Mouse (Mus musculus): ENCODE data around the gene Ttc39b. TPM values are rescaled to one million over a fixed set of nuclear protein-coding genes. Genes with fewer than 3 reads are reported as not detected.

The Ttc39b gene
- polyA plus RNA-seq, 1 experiment from 2014 or later = 4.0 TPM

DNA sequence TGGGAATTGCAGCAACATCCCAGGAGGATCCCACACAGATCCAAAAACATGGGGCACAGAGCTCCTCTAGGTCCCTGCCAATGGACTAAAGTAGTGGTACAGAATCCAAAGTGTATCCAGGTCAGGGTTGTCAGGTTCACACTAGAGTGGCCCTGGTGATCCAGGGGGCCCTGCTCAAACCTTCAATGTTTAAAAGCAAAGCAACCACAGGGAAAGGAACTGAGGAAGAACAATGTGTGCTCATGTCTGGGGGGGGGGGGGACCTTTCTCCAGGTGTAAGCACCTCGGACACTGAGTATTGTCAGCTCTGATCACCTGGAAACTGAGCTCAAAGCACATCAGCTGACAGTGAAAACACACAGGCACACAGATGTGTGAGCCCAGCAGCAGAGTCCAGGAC, 108.3 kb downstream of the Ttc39b start:
- Histone ChIP-seq H3K9ac (ENCODE audit: low read length) (0 out of 2 replicates have a peak overlapping the region, but pooled peaks have one; percentile 16), H3K4me2 (ENCODE audit: low read depth, low read length) (no peak overlapping the region), H3K27me3 (ENCODE audit: control insufficient read depth, insufficient read depth, low read depth, low read length) (no peaks in the 10 kb centered on the region), H3K4me1 (replicated peaks; ENCODE audit: control insufficient read depth, insufficient read depth, low read length) (peaks cover 11% of the 10 kb centered on the region), H3K27ac (ENCODE audit: low read length) (peak overlapping the region; percentile 91), H3K4me3 (ENCODE audit: low read length) (no peak overlapping the region), H3K9me3 (ENCODE audit: control insufficient read depth, low read length) (no peaks in the 10 kb centered on the region), H3K36me3 (ENCODE audit: control insufficient read depth, insufficient read depth, low read length) (no peaks in the 10 kb centered on the region)
- WGBS = 44% methylated on average over 1 of the region's 1 CpGs
- no peak for ATAC-seq (ENCODE audit: low read depth)

DNA sequence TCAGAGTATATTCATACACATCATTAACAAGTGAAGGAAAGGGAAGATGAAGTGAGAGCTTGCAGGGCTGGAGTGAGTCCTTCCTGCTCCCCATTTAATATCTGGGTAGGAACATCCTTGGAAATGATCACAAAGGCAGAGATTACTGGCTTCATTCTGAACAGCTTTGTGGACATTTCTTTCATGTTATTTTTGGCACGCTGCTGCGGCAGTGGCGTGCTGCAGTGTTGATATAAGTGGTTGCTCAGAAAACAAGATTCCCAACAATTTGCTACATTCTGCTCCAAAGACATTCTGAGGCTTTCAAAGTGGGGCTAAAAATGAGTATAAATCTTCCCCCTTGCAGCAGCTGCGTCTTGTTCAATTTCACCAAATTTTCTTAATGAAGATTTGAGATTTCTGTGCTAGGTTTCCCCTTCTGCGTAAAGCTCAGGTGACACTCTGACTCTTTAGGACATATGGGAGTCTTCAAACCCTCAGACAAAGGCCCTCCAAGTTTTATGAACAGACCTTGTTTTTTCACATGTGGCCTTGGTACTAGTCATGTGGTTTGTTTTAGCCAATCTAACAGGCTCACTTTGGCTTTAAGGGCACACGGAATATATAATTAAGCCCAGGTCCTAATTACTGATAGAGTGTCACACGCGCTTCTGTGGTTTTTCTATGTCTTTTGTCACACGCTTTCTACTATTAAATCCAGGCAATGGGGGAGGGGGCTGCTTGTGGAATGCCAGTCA, 109.1 kb downstream of the Ttc39b start:
- Histone ChIP-seq H3K4me3 (ENCODE audit: low read length) (no peak overlapping the region), H3K27ac (ENCODE audit: low read length) (peak overlapping the region; percentile 91), H3K36me3 (ENCODE audit: control insufficient read depth, insufficient read depth, low read length) (no peaks in the 10 kb centered on the region), H3K4me2 (ENCODE audit: low read depth, low read length) (no peak overlapping the region), H3K4me1 (replicated peaks; ENCODE audit: control insufficient read depth, insufficient read depth, low read length) (peaks cover 11% of the 10 kb centered on the region), H3K9ac (ENCODE audit: low read length) (no peak overlapping the region), H3K27me3 (ENCODE audit: control insufficient read depth, insufficient read depth, low read depth, low read length) (no peaks in the 10 kb centered on the region), H3K9me3 (ENCODE audit: control insufficient read depth, low read length) (no peaks in the 10 kb centered on the region)
- peak; percentile 79 for ATAC-seq (ENCODE audit: low read depth)
- 34% methylated on average over 9 of the region's 9 CpGs for WGBS

DNA sequence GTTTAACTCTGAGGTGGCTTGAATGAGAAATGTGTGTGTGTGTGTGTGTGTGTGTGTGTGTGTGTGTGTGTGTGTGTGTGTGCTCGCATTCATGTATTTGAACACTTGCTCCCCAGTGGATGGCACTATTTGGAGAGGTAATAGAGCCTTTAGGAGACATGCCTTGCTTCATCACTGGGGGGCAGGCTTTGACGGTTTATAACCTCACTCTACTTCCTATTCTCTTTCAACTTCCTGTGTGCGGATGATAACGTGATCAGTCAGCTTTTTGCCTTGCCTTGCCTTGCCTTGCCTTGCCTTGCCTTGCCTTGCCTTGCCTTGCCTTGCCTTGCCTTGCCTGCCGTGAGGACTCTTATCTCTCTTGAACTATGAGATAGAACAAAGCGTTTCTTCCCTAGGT, 110.3 kb downstream of the Ttc39b start:
- Histone ChIP-seq H3K9ac (ENCODE audit: low read length) (no peak overlapping the region), H3K9me3 (ENCODE audit: control insufficient read depth, low read length) (no peaks in the 10 kb centered on the region), H3K4me1 (replicated peaks; ENCODE audit: control insufficient read depth, insufficient read depth, low read length) (peaks cover 11% of the 10 kb centered on the region), H3K27me3 (ENCODE audit: control insufficient read depth, insufficient read depth, low read depth, low read length) (no peaks in the 10 kb centered on the region), H3K4me2 (ENCODE audit: low read depth, low read length) (no peak overlapping the region), H3K36me3 (ENCODE audit: control insufficient read depth, insufficient read depth, low read length) (no peaks in the 10 kb centered on the region), H3K4me3 (ENCODE audit: low read length) (no peak overlapping the region), H3K27ac (ENCODE audit: low read length) (peak overlapping the region; percentile 78)
- WGBS = 69% methylated on average over 6 of the region's 6 CpGs
- no peak for ATAC-seq (ENCODE audit: low read depth)

DNA sequence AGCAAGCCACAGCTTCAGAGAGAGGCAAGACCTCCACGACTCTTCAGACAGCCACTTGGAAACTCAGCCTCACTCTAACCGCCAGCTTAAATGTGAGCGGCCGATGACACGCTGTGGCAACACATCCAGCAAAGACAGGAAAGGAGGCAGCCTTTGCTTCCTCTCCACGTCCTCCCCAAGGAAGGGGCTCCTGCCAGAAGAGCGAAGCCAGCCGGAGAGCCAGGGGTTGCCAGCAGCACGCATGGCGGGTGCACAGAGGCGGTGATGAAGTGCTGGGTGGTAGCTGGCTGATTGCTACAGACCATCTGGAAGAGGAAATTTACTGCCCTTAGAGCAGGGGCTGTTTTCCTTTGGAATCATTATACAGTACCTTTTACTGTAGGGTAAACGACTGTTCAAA, 112.3 kb downstream of the Ttc39b start:
- Histone ChIP-seq H3K27me3 (ENCODE audit: control insufficient read depth, insufficient read depth, low read depth, low read length) (no peaks in the 10 kb centered on the region), H3K27ac (ENCODE audit: low read length) (peak overlapping the region; percentile 53), H3K4me3 (ENCODE audit: low read length) (no peak overlapping the region), H3K4me1 (replicated peaks; ENCODE audit: control insufficient read depth, insufficient read depth, low read length) (peaks cover 11% of the 10 kb centered on the region), H3K4me2 (ENCODE audit: low read depth, low read length) (no peak overlapping the region), H3K36me3 (ENCODE audit: control insufficient read depth, insufficient read depth, low read length) (no peaks in the 10 kb centered on the region), H3K9me3 (ENCODE audit: control insufficient read depth, low read length) (no peaks in the 10 kb centered on the region), H3K9ac (ENCODE audit: low read length) (no peak overlapping the region)
- ATAC-seq (ENCODE audit: low read depth) = peak; percentile 89
- 28% methylated on average over 12 of the region's 12 CpGs for WGBS

DNA sequence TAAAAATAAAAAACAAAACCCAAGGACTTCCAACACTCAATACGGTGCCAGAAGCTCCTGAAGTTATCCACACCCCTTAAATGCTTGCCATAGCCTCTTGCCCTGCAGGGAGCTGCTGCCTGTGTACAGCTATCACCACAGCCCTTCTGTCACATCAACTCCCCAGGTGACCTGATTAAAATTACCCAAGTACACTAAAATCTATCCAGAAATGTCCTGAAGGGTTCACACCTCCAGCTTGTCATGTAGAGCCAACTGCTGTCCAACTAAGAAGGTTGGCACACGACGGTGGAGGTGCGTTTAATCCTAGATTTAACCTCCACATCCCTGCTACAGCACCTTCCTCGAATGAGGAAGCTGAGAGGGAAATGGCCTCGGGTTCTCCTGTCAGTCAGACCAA, 113.6 kb downstream of the Ttc39b start:
- no peaks in the 10 kb centered on the region for H3K9me3 ChIP-seq (ENCODE audit: control insufficient read depth, low read length)
- H3K4me2 ChIP-seq (ENCODE audit: low read depth, low read length) = no peak overlapping the region
- H3K4me3 ChIP-seq (ENCODE audit: low read length) = no peak overlapping the region
- H3K27ac ChIP-seq (ENCODE audit: low read length) = no peak overlapping the region
- no peak overlapping the region for H3K9ac ChIP-seq (ENCODE audit: low read length)
- H3K4me1 ChIP-seq (replicated peaks; ENCODE audit: control insufficient read depth, insufficient read depth, low read length) = peaks cover 3% of the 10 kb centered on the region
- no peaks in the 10 kb centered on the region for H3K27me3 ChIP-seq (ENCODE audit: control insufficient read depth, insufficient read depth, low read depth, low read length)
- WGBS = 77% methylated on average over 6 of the region's 6 CpGs
- ATAC-seq (ENCODE audit: low read depth) = no peak
- no peaks in the 10 kb centered on the region for H3K36me3 ChIP-seq (ENCODE audit: control insufficient read depth, insufficient read depth, low read length)

DNA sequence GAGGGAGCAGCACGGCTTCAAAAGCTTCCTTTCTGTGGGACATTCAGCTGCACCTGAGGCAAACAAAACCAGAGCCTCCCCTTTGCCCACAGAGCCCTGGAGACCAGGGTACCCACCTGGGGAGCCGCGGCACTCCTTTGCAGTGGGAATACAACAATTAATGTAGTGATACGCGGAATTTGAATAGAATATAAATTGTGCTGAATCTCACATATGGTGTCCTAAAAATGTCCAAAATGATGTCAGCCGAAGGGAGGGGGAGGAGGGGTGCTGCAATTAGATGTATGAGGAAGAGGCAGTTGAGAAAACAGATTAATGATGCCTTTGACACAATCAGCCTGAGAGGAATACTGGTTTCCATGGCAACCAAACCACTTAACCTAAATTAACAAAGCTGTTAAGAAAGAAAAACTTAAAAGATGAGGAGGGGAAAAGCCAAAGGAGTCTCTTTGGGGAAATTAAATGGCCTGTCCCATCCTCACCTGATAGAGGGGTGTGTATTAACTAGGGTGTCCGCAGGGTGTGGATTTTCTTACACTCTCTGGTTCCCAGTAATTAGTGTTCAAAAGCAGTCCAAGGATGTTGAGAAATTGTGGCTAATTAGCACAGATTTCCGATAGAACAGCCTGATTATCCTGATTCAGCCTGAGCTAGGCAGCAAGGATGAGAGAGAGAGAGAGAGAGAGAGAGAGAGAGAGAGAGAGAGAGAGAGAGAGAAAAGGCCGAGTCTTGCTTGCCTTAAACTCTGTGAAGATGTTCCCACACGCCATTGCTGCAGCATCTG, 117.1 kb downstream of the Ttc39b start:
- no peaks in the 10 kb centered on the region for H3K9me3 ChIP-seq (ENCODE audit: control insufficient read depth, low read length)
- H3K36me3 ChIP-seq (ENCODE audit: control insufficient read depth, insufficient read depth, low read length) = no peaks in the 10 kb centered on the region
- no peak for ATAC-seq (ENCODE audit: low read depth)
- no peak overlapping the region for H3K4me2 ChIP-seq (ENCODE audit: low read depth, low read length)
- 65% methylated on average over 10 of the region's 10 CpGs for WGBS
- H3K27ac ChIP-seq (ENCODE audit: low read length) = no peak overlapping the region
- no peaks in the 10 kb centered on the region for H3K27me3 ChIP-seq (ENCODE audit: control insufficient read depth, insufficient read depth, low read depth, low read length)
- H3K4me1 ChIP-seq (replicated peaks; ENCODE audit: control insufficient read depth, insufficient read depth, low read length) = no peaks in the 10 kb centered on the region
- H3K4me3 ChIP-seq (ENCODE audit: low read length) = no peak overlapping the region
- no peak overlapping the region for H3K9ac ChIP-seq (ENCODE audit: low read length)

DNA sequence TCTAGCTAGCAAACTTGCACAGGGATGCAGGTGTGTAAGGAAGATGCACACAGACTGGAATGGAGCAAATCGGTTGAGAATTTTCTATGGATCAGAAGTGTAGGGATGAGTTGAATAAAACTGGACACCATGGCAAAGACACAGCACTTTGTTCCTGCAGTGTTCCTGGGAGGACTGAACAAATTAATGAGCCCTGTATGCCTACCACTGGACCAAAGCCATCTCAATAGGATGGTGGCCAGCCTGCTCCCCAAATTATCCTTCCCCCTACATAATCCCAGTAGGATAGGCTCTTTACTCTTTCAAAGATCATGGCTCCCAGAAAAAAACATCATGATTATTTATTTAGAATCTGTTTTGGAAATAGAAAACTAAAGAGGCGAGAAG, 117.6 kb downstream of the Ttc39b start:
- Histone ChIP-seq H3K4me2 (ENCODE audit: low read depth, low read length) (no peak overlapping the region), H3K4me3 (ENCODE audit: low read length) (no peak overlapping the region), H3K4me1 (replicated peaks; ENCODE audit: control insufficient read depth, insufficient read depth, low read length) (no peaks in the 10 kb centered on the region), H3K9me3 (ENCODE audit: control insufficient read depth, low read length) (no peaks in the 10 kb centered on the region), H3K9ac (ENCODE audit: low read length) (no peak overlapping the region), H3K27me3 (ENCODE audit: control insufficient read depth, insufficient read depth, low read depth, low read length) (no peaks in the 10 kb centered on the region), H3K36me3 (ENCODE audit: control insufficient read depth, insufficient read depth, low read length) (no peaks in the 10 kb centered on the region), H3K27ac (ENCODE audit: low read length) (no peak overlapping the region)
- WGBS = 79% methylated on average over 2 of the region's 2 CpGs
- ATAC-seq (ENCODE audit: low read depth) = no peak

DNA sequence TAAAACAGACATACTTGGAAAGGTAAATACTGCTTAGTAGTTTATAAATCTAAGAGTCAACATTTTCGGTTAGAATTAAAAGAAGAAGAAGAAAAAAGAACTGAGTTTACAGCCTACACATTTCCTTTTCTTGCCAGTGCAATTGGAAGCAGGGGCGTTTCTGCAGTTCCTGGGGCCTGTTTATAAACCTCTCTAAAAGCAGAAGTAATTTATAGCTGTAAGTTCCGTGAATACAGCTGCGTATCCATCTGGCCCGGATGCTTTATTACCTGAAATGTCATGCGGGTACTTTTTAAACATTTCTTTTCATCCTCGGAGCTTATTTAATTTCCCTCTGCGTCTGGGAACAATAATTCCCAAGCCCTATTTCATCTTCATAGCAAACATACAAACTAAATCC, 124.7 kb downstream of the Ttc39b start:
- H3K4me2 ChIP-seq (ENCODE audit: low read depth, low read length) = no peak overlapping the region
- no peaks in the 10 kb centered on the region for H3K36me3 ChIP-seq (ENCODE audit: control insufficient read depth, insufficient read depth, low read length)
- 0 out of 2 replicates have a peak, but pooled peaks cover 3% of the 10 kb centered on the region for H3K4me1 ChIP-seq (replicated peaks; ENCODE audit: control insufficient read depth, insufficient read depth, low read length)
- H3K27ac ChIP-seq (ENCODE audit: low read length) = no peak overlapping the region
- no peak for ATAC-seq (ENCODE audit: low read depth)
- no peak overlapping the region for H3K4me3 ChIP-seq (ENCODE audit: low read length)
- 36% methylated on average over 8 of the region's 8 CpGs for WGBS
- H3K9ac ChIP-seq (ENCODE audit: low read length) = no peak overlapping the region
- no peaks in the 10 kb centered on the region for H3K9me3 ChIP-seq (ENCODE audit: control insufficient read depth, low read length)
- no peaks in the 10 kb centered on the region for H3K27me3 ChIP-seq (ENCODE audit: control insufficient read depth, insufficient read depth, low read depth, low read length)

DNA sequence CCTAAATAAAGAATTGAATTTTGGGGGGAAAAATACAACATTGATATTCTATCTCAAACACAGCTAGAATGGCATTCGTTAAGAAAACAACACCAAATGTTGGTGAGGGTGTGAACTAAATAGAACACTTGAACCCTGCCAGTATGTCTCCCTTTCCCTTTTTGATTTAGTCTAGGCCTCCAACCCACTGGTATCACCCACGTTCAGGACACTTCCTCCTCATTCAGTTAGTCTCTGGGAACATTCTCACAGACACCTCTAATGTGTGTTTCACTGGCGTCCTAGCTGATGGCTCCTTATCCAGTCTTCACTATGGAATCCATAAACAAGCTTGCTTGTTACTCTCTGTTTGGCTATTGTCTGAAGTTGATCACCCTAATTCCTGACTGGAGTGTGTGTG, 125.9 kb downstream of the Ttc39b start:
- no peaks in the 10 kb centered on the region for H3K9me3 ChIP-seq (ENCODE audit: control insufficient read depth, low read length)
- ATAC-seq (ENCODE audit: low read depth) = no peak
- 79% methylated on average over 3 of the region's 3 CpGs for WGBS

More for the DNA sequence above, 125.9 kb downstream of the Ttc39b start:
- Histone ChIP-seq H3K4me3 (ENCODE audit: low read length) (no peak overlapping the region), H3K27me3 (ENCODE audit: control insufficient read depth, insufficient read depth, low read depth, low read length) (no peaks in the 10 kb centered on the region), H3K36me3 (ENCODE audit: control insufficient read depth, insufficient read depth, low read length) (no peaks in the 10 kb centered on the region), H3K4me2 (ENCODE audit: low read depth, low read length) (no peak overlapping the region), H3K9ac (ENCODE audit: low read length) (no peak overlapping the region), H3K27ac (ENCODE audit: low read length) (no peak overlapping the region), H3K4me1 (replicated peaks; ENCODE audit: control insufficient read depth, insufficient read depth, low read length) (0 out of 2 replicates have a peak, but pooled peaks cover 3% of the 10 kb centered on the region)
